Mouse (Mus musculus) left cerebral cortex, adult 18-20 months (tissue): ENCODE measurements around the gene Gm9857. TPM values are rescaled to one million over a fixed set of nuclear protein-coding genes. Genes with fewer than 3 reads are reported as not detected.

Experiments
- DNase-seq, 2 experiments: peaks; one replicate each; pipeline ENCODE4 v3.0.0; 2021 to 2022; ENCODE audit warnings: low spot score in 2 of 2, mixed read lengths in 1 of 2
- total RNA-seq, 2 experiments: library from RNA; stranded (reverse); gene quantifications; 2 replicates each; pipeline ENCODE4 v1.2.3; 2021

The Gm9857 gene
- total RNA-seq, 2 experiments from 2014 or later, result not detected

GRCm38 (mm10) chr3:108925677-108926076 lies 14.6 kb downstream of the Gm9857 start:
- DNase-seq, result no peak

GRCm38 (mm10) chr3:108921822-108922221 lies 18.4 kb downstream of the Gm9857 start:
- no peak for DNase-seq

- DNase-seq, result no peak
Measured at GRCm38 (mm10) chr3:108920442-108921070, 19.7 kb downstream of the Gm9857 start.

- no peak for DNase-seq
Measured at GRCm38 (mm10) chr3:108918852-108919251, 21.4 kb downstream of the Gm9857 start.

- no peak for DNase-seq
Measured at GRCm38 (mm10) chr3:108917986-108918385, 22.3 kb downstream of the Gm9857 start.

- no peak for DNase-seq
Measured at GRCm38 (mm10) chr3:108916857-108917256, 23.4 kb downstream of the Gm9857 start.

GRCm38 (mm10) chr3:108915999-108916398 lies 24.2 kb downstream of the Gm9857 start:
- no peak for DNase-seq

- DNase-seq, result peak; percentile 95 to 97
Measured at GRCm38 (mm10) chr3:108911548-108912413, 28.5 kb downstream of the Gm9857 start, which contains the start of gene Prpf38b. Gene Prpf38b, minus strand, starts transcription at chr3:108911727.

GRCm38 (mm10) chr3:108911081-108911547 lies 29.1 kb downstream of the Gm9857 start:
- DNase-seq, result peak in 1 of 2 experiments; percentile 27

GRCm38 (mm10) chr3:108910303-108911080 lies 29.8 kb downstream of the Gm9857 start:
- DNase-seq, result no peak

- no peak for DNase-seq
Measured at GRCm38 (mm10) chr3:108902934-108903333, 37.3 kb downstream of the Gm9857 start.

GRCm38 (mm10) chr3:108902038-108902437 lies 38.2 kb downstream of the Gm9857 start:
- DNase-seq, result no peak

GRCm38 (mm10) chr3:108900681-108901080 lies 39.6 kb downstream of the Gm9857 start:
- no peak for DNase-seq

- no peak for DNase-seq
Measured at GRCm38 (mm10) chr3:108900147-108900546, 40.1 kb downstream of the Gm9857 start.

- DNase-seq, result no peak
Measured at GRCm38 (mm10) chr3:108898640-108899039, 41.6 kb downstream of the Gm9857 start.

GRCm38 (mm10) chr3:108892914-108893313 lies 47.3 kb downstream of the Gm9857 start:
- DNase-seq, result no peak

GRCm38 (mm10) chr3:108892080-108892479 lies 48.2 kb downstream of the Gm9857 start:
- no peak for DNase-seq
